Mouse (Mus musculus): ENCODE measurements around the gene Uba2. TPM values are rescaled to one million over a fixed set of nuclear protein-coding genes. Genes with fewer than 3 reads are reported as not detected.

Gene Uba2
- total RNA-seq (2023): 76.4 TPM

DNA sequence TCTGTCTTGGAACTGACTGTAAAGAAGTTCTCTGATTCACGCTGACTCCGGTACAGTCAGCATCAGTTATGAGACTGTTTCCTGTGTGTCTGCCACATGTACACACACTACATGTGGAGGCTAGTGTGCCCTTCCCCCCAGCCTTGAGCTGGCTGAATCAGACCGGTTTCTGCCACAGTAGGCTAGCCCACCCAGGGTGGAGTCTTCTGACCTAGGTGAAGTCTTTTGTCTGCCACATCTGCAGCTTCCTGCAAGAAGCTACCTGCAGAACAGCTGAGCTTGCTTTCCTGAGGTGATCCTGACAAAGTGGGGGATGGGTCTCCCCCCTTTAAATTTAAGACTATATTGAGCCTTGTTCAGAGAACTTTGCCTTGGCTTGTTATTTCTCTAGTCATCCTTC is at the start of gene Uba2:
Gene Uba2 (minus strand): TSS at position 146 of the 400 bp plus-strand sequence.

DNA sequence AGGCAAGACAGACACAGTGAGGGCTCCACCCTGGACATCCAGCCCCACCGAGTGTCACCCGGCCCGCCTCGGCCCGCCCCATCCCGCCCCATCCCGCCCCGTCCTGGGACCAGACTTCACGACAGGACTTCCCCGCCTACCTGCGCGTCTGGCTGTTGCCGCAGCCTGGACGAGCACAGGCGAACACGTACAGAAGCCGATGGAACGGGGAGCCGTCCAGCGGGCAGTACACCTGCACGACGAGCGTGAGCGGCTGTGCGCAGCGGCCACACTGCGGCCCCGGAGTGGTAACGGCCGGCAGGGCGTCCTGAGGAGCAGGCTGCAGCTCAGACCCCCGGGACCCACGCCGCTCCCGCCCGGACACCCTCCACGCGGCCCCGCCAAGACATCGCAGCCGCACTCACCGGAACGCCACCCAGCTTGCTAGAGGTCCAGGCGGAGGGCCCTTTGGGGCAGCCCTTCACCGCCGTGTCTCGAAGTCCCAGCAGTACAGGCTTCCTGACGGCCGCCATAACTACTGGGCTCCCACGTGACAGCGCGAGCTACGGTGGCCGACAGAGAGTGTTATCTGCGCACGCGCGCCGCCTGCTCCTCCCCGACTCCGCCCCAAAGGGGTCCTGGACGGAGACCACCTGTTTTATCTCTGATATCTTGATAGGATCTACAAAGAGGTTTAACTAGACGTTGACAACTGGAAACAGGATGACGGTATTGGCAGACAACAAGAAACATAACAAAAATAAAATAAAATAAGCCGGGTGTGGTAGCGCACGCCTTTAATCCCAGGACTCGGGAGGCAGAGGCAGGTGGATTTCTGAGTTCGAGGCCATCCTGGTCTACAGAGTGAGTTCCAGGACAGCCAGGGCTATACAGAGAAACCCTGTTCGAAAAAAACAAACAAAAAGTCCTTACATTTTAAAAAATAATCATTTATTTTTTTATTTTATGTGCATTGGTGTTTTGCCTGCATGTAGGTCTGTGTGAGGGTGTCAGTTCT is 27.0 kb upstream of the Uba2 start, which contains the start of gene Pdcd2l:
Gene Pdcd2l (minus strand): TSS at position 530 of the 997 bp plus-strand sequence.

DNA sequence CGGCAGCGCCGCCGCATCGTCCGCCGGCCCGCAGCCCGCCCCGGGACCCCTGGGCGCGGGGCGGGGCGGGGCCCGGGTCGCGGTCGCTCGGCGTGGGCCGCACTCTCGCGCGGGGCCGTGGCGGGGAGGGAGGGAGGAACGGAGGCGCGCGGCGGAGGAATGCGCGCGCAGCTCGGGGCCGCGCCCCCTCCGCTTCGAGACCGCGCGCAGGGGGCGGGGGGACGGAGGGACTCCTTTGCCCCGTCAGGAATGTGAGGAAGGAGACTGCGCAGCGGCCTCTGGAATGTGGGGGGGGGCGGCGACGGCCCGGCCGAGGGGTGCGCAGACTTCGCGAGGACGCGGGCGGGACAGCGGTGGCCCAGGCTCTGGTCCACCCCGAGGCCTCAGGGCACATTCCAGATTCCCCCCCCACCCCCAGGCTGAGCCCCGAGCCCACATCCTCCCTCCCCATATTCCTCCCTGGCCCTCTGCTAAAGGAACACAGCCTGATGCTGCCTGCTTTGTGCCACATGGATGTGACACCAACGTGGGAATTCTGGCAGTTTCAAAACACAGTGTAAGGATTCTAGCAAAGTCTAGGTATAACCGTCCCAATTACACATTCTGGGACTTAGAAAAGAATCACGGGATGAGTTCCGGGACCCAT is 36.2 kb downstream of the Uba2 start, which contains the start of gene Wtip:
Gene Wtip (minus strand): TSS at position 152 of the 646 bp plus-strand sequence.

DNA sequence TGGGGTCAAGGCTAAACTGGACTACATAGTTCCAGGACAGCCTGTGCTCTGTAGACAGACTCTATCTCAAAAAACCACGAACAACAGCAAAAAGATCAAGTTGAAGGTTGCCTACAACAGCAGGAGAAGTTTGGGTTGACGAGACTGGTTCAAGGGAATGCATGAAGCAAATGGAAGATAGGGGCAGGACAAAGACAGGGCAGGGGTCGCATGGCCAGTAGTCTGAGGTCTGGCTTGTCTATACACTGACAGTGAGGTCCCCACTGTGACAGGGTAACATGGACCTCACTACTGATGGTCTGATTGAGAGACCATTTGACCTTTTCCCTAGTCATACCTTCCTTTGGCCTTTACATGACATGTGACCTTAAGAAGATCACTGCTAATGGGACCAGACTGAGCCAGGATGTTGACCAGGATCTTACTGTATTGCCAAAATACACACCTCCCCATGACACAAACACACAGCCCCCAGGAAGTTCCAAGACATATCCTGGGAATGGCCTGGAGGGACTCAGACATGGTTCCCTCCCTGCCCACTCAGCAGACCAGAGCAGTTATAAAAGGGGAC is 74.4 kb downstream of the Uba2 start, which contains the start of gene Scgb1b30:
Gene Scgb1b30 (plus strand): TSS at position 521 of the 571 bp plus-strand sequence.

Other genes starting within 250 kb of the Uba2 start
- gene Scgb2b26, start 224.6 kb downstream of the Uba2 start, total RNA-seq (2023): not detected
- not detected for gene Scgb2b27, start 155.7 kb downstream of the Uba2 start, total RNA-seq (2023)
- not detected for gene Scgb1b27, start 148.1 kb downstream of the Uba2 start, total RNA-seq (2023)
- gene Scgb1b30, start 74.2 kb downstream of the Uba2 start, total RNA-seq (2023): not detected
- not detected for gene Wtip, start 36.3 kb downstream of the Uba2 start, total RNA-seq (2023)
- 27.7 TPM for gene Pdcd2l, start 27.1 kb upstream of the Uba2 start, total RNA-seq (2023)
- 268 TPM for gene Gpi1, start 60.7 kb upstream of the Uba2 start, total RNA-seq (2023)
- not detected for gene Gm6096, start 81.4 kb upstream of the Uba2 start, total RNA-seq (2023)
- gene 4931406P16Rik, start 144.0 kb upstream of the Uba2 start, total RNA-seq (2023): 43.4 TPM
- gene Lsm14a, start 223.7 kb upstream of the Uba2 start, total RNA-seq (2023): 181 TPM

Measured in CD4-positive naive resting alpha-beta T cell, adult 57 days (primary cell).